Mouse (Mus musculus) cerebellum, adult 9-10 months (tissue): ENCODE data around the gene 4930519G04Rik.
A peak's percentile ranks its signal among the peaks of the same experiment; 100 is the strongest.
"Not testable (repeated sequence)": the region's sequence is repeated elsewhere in the genome, so short reads cannot be mapped to it uniquely, and the experiment has no call there.

Source experiments
- DNase-seq: peaks from one replicate; pipeline ENCODE4 v3.0.0; 2022

The 4930519G04Rik gene

DNA sequence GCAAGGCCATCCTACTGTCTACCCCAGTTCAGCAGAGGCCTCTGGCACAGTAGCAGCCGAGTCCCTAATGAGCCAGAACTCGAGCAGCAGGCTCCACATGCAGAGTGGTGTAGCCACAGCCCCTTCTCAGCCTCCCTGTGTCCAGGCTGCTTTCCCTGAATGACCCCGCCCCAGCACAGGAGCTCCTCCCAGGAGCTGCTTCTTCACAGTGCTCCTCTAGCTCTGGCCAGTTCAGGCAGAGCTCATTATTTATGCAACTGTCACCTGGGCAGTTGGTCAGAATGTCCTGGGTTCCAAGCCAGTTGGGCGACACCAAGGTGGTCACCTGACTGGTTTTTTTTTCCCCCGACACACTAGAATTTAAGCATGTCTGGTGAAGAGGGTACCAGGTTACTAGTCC is at the start of gene 4930519G04Rik:
4930519G04Rik (plus strand) TSS at position 301 of the 400 bp plus-strand sequence.
- not testable (repeated sequence) for DNase-seq

DNA sequence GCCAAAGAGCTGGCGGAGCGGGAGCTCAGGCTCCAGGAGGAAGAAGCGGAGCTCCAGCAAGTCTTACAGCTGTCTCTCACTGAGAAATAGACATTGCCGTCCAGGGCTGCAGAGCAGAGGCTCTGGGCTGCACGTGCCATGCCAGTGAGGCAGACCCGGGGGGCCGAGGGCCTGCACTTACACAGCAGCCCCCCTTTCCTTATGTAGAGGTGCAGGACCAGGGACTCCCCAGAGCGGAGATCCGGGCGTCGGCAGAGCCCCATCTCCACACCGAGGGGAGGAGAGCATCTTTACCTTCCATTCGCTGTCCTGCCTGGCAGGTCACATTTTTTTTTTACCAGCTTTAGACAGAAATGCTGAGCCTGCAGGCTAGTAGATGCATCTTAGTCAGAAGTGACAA is 49.1 kb upstream of the 4930519G04Rik start:
- DNase-seq = no peak

- DNase-seq = peak; percentile 70
Observed at GRCm38 (mm10) chr5:114804958-114805357, 48.5 kb upstream of the 4930519G04Rik start.

DNA sequence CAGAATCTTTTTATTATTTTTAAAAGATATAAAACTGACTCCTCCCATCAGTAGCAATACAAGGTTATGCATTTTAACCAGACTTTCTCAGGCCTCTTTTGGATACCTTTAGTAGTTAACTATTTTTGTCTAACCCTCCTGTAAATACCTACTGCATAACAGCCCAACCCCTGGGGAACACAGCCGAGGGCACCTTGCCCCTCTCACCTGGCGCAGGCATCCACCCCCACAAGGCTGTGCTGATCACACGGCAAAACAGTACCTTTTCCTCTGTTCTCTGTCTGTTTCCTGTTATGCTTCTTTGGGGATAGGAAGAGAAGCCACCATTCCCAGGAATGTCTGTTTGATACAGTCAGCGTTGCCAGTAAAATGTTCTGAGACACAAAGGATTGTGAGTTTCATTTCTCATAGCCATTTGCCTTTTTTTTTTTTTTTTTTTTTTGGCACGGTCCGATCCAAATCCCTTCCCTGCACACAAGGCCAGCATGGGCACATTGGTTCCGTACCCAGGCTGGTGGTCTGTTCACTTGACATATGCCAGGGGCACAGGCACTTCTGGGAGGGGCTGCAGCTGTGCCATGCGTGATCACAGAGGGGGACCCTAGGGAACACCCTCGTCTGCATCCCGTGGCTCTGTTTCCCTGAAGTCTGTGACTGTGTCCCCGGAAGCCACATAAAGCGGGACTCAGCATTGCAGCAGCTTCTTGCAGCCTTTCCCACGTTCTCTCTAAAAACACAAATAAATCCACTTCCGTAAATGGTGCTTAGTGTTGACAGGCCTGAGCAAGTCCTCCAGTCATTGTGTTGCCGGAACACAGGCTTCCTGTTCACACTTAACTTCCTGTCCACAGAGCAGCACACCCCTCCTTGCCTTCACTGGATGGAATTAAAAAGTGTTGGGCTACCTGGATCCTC is 47.8 kb upstream of the 4930519G04Rik start:
- no peak for DNase-seq

- DNase-seq = no peak
Observed at GRCm38 (mm10) chr5:114806636-114807035, 46.8 kb upstream of the 4930519G04Rik start.

- no peak for DNase-seq
Observed at GRCm38 (mm10) chr5:114807063-114807462, 46.4 kb upstream of the 4930519G04Rik start.

- DNase-seq = no peak
Observed at GRCm38 (mm10) chr5:114807468-114807867, 46.0 kb upstream of the 4930519G04Rik start.

DNA sequence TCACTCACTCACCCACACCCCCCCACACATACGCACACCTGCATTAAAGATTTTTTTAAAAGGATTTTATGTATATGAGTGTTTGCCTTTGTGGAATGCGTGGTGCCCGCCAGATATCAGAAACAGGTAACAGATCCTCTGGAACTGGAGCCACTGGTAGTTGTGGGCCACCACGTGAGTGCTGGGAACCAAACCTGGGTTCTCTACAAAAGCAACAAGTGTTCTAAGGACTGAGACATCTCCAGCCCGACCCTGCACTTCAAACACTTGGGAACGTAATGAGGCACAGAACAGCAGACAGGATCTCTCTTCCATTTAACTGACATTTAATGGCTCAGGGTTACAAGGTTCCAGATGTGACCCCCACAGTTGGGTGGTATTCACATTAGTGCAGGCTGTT is 45.6 kb upstream of the 4930519G04Rik start:
- DNase-seq = no peak

GRCm38 (mm10) chr5:114808385-114808784 is 45.1 kb upstream of the 4930519G04Rik start:
- DNase-seq = no peak

- no peak for DNase-seq
Observed at GRCm38 (mm10) chr5:114809181-114809756, 44.2 kb upstream of the 4930519G04Rik start.

DNA sequence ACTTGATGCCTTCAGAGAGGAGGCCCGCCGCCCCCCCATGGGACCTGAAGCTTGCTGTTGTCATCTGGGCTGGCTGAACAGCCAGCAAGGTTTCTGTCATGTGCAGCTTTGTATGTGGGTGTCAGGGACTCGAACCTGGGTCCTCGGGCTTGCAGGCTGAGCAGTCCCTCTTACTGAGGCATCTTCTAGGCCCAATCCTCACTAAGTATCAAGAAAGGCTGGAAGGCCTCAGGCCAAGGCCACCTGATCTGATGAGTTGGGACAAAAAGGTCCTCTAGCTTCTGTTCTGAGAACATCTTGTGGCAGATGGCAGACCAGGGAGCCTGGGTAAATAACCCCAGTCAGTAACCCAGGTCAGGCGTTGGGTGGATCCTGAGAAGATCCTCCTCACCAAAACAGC is 43.6 kb upstream of the 4930519G04Rik start:
- DNase-seq = no peak

GRCm38 (mm10) chr5:114813525-114814181 is 39.8 kb upstream of the 4930519G04Rik start:
- peak; percentile 88 for DNase-seq

DNA sequence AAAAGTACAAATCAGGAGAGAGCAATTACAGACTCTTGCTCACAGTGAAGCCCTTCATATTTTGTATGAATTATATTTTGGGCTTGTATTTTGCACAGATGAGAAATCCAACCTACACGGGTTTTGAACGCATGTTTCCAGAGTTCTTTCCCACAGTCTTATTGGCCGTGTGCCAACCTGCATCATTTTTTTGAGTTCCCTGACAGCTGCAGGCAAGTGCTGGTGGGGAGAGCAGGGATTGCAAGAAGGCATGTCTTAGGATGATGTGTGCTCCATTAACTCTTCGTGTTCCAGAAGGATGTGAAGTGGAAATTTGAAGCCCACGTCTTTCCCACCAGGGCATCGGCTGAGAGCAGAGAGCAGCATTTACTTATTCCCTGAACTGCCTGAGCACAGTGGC is 36.9 kb upstream of the 4930519G04Rik start:
- peak; percentile 32 for DNase-seq

GRCm38 (mm10) chr5:114818124-114818523 is 35.3 kb upstream of the 4930519G04Rik start:
- peak; percentile 14 for DNase-seq

DNA sequence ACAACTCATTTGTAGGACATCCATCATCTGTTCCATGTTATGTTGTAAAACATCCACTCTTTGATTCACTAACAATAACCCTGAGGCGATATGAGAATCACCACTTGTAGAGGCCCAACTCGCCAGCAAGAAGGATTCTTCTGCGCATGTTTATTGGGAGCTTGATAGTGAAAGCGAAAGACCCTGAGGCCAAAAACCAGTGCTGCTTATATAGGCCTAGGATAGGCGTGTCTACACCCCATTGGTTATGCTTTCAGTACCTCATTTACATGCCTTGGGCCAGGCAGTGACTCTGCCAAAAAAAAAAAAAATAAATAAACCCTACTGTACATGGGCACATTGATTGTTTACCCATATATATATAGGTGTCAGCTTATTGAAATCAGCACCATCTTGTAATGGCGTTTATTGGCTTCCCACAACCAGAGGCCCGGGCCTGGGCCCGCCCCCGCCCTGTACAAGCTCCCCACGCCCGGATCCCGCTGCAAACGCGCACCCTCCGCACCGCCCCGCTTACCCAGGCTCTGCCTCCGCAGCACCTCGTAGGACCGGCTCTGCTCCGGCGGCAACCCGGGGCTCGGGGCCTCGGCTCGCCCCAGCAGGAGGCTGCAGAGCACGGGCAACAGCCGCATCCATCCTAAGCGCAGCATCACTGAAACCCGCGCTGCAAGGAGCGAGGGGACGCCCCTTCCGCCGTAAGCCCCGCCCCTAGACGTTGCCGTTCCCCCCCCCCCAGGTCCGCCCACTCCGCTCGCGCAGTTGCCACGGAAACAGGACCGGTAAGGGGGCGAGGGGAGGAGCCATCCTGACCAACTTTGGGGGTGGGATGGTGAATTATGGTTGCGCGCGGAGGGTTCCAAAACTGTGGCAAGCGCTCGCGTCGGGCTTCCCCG is 30.4 kb upstream of the 4930519G04Rik start, which contains the start of gene 1500011B03Rik:
1500011B03Rik (minus strand) TSS at position 673 of the 893 bp plus-strand sequence.
- DNase-seq = peak; percentile 74

- peak; percentile 77 for DNase-seq
Observed at GRCm38 (mm10) chr5:114824197-114824596, 29.3 kb upstream of the 4930519G04Rik start.

- DNase-seq = peak; percentile 72
Observed at GRCm38 (mm10) chr5:114825978-114826691, 27.3 kb upstream of the 4930519G04Rik start.

DNA sequence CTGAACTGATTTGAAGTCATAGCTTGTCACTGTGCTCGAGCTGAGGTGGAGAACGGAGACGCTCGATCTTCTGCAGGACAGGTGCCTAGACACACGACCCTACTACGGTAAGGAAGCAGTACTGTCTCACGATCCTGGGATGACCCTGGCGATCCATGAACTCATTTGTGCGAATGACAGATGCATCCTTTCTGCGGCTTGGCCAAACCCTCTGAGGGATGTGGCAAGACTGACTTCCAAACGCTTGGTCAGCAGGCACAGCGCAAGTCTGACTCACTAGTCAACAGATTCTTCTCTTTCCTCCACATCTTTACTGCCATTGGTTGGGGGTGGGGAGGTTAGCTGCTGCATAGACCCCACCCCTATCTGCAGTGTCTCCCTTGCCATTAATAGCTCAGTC is 26.0 kb upstream of the 4930519G04Rik start:
- no peak for DNase-seq

- DNase-seq = no peak
Observed at GRCm38 (mm10) chr5:114829740-114830139, 23.7 kb upstream of the 4930519G04Rik start.

GRCm38 (mm10) chr5:114836886-114837285 is 16.6 kb upstream of the 4930519G04Rik start:
- no peak for DNase-seq

GRCm38 (mm10) chr5:114840481-114840880 is 13.0 kb upstream of the 4930519G04Rik start:
- DNase-seq = not testable (repeated sequence)

DNA sequence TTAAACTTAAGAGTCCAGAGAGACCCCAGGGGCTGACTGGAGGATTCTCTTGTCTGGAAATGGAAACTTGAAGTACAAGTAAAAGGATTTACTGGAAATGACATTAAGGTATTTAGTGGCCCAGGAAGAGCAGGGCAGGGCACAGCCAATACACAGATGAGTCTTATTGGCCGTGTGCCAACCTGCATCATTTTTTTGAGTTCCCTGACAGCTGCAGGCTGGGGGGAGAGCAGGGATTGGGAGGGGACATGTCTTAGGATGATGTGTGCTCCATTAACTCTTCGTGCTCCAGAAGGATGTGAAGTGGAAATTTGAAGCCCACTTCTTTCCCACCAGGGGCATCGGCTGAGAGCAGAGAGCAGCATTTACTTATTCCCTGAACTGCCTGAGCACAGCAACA is 11.3 kb upstream of the 4930519G04Rik start:
- DNase-seq = not testable (repeated sequence)
